Mouse (Mus musculus) adrenal gland (tissue): ENCODE data around the gene Krcc1.
"Not testable (repeated sequence)": the region's sequence is repeated elsewhere in the genome, so short reads cannot be mapped to it uniquely, and the experiment has no call there.

ENCODE experiments used
- intact Hi-C: fragments of 180-260 bp; cut with DNase I; formaldehyde crosslinking; loops from one replicate; pipeline ENCODE4 v1.15.1; 2025

The Krcc1 gene

DNA sequence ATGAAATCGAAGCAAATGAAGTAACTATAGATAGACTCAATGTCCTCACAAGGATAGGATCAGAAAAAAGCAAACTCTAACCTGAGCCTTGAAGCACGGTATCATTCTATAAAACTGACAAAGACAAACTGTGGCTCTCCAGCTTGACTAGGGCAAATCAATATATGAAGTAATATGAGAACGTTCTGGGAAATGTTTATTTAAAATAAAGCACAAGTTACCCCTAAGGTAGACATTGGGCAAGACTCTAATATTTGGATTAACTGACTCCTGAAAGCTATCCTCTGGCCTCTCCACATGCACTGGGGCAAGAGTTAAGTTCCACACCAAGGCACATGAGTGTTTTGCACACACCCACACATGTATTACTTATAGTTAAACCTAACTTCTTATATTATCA, 10.4 kb upstream of the Krcc1 start:
- intact Hi-C loops: no loop called here

DNA sequence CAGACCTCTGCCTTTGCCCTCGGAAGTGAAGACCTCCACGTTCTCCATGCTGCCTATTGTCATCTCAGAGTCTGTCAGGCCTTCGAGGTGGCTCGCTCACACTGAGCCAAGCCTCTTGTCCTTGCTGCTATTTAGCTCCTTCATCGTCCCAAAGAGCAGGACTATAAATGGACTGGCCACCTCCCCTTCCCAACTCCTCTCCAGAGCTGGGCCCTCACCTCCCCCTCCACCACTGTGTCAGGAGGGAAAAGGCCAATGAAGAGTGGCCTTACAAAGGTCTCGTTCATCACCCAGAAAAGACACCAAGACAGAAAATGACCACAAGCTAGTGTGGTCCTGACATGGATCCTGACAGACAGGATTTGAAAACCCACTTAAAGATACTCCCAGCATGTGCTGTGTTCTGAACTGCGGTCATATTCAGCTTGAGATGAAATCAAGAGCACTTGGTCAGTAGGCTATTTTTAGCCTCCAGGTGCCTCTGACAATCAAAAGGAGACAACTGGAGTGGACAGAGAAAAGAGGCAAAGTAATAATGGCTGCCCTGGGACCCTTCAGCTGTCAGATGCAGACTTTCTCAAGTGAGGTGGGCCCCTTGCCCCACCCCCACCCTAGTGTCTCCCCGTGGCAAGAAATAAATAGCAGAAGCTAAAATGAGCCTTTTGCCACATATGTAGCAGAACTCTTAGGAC, 9.2 kb upstream of the Krcc1 start:
- intact Hi-C loops: no loop called here

DNA sequence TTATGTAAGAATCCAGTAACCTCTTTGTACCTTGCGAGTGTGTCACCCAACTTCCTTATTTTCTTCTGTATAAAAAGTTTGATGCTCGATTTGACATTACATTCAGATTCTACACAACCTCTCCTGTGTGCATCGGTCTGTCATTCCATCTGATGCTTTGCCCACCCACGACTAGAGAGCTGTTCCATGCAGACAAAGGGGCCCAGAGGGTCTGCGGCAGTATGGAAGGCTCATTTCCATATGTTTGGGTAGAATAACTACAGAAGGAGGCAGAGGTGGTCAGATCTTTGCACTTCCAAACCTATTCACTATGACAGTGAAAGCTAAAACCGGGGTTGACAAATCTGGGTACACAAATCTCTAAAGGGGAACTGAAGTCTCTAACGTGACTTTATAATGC, 3.9 kb upstream of the Krcc1 start:
- intact Hi-C loops: not testable (repeated sequence)

DNA sequence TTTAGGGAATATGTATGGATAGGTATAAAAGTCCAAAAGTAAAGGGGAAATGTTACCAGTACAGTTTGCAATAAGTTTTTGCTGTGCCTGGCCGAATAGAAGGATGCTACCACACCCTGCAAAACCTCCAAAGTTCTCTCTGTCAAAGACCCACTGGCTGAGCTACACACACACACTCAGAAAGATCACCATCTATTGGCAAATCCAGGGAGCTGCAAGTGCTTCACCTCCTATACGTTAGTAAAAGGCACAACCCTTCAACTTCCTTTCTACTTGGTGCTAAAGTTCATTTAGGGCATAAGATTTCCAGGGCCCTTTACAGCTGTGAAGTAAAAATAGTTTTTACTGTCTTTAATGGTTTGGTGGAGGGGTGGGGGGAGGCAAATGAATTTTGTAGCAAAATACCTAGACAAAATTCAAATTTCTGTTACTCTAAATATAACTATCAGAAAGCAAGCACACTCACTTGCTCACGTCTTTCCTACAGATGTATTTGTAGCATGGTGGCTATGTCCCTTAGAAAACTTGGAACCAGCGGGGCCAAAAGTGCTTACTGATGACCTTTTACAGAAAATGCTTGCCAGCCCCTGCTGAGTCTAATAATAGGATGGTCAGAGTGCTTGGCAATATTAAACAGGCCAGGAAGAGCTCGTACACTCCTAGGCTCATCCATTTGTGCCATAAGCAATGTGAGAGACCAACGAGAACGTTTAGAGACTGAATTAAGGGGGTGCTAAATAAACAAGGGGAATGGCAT, 2.4 kb upstream of the Krcc1 start:
- intact Hi-C loops: no loop called here

DNA sequence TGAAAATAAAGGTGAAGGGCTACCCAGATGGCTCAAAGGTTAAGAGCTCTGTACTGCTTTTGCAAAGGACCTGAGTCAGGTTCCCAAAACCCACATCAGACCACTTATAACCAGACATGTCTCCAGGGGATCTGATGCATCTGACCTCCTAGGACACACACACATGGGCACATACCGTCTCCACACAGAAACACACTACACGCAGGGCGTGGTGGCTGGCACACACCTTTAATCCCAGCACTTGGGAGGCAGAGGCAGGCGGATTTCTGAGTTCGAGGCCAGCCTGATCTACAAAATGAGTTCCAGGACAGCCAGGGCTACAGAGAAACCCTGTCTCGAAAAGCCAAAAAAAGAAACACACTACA, 1.8 kb upstream of the Krcc1 start:
- intact Hi-C loops: loop anchor here (5.0 kb wide), 1 partner anchor 107 kb away; no protein-coding TSS in a partner anchor

DNA sequence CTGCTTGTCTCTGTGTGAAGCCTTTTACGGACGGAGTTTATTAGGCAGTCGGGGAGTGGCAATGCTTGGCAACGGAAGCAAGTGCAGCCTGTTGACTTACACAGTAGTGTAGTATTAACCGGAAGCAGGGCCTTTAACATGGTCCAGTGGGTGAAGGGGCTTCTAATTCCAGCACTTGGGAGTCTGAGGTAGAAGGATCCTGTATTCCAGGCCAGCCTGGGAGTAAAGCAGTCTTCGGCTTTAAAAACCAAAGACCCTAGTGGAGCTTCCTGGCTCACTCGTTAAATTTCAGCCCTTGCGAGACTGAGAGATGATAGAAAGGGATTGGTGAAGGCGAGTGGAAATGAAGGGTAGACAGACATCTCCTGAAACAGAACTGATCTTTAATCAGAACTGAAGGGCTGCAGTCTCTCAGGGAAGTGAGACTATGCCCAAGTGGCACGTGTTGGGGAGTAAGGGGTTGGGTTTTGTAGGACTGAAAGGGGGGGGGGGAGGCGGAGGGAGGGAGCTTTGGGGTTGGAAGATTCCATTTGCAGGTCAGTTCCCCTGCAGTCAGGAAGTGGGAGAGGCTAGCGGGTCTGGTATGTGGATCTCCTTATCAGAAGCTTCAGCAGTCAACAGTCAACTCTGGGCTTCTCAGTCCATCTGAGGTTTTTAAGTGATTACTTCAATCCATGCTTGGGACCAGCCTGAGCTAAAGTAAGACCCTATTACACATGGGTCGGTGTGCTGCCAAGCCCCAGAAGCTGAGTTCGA, 998 bp upstream of the Krcc1 start:
- intact Hi-C loops: loop anchor here (5.0 kb wide), 1 partner anchor 108 kb away; no protein-coding TSS in a partner anchor

DNA sequence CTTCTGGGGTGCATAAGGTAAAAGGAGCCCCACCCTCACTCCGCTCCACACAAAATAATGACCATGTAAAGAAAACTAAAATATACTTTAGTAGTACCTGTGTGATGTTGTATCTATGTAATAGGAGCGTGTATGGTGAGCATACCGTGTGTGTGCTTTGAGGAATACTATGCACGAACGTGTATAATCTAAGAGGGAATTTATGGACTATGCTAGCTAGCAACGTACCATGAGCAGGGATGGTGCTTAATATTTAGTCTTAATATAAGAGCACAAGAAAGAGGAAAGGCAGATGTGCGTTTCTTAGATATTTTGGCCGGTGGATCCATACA, 454 bp upstream of the Krcc1 start:
- intact Hi-C loops: loop anchor here (5.0 kb wide), 1 partner anchor 109 kb away; no protein-coding TSS in a partner anchor

DNA sequence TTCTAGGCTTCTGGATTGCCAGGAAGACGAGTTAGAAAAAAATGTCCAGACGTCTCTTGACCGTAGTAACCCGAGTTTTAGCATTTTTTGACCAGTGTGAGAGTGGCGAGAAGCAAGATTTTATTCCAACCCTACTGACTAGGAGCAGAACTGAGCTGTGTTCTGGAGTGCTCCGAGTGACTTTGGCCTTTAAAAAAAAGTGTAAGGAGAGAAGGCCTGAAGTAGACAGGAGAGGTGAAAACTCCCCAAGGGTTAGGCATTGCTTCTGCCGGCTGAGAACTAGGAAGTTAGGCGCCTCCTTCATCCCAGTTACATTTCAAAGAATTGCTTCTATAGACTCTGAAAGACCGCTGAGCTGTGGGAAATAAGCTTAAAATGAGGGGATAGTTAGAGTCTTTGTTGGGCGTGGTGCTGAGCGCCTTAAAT, 852 bp downstream of the Krcc1 start:
- intact Hi-C loops: loop anchor here (5.0 kb wide), 1 partner anchor 110 kb away; no protein-coding TSS in a partner anchor

DNA sequence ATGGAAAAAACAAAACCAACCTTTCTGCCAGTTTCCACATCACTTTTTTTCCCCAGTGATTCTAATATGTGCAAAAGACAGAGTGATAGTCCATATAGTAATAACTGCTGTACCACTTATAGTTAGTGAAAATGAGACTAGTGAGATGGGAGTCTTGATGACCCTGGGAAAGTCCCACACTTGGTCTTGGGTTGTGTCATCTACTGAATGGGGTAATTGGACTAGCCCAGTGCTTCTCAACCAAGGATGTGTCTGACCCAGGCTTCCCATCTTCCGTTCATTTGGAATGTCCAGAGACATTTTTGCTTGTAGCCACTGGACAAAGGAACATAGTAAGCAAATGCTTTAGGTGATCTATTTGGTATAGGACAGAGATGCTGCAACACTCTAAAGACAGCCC, 2.2 kb downstream of the Krcc1 start:
- intact Hi-C loops: loop anchor here (5.0 kb wide), 1 partner anchor 111 kb away; no protein-coding TSS in a partner anchor

DNA sequence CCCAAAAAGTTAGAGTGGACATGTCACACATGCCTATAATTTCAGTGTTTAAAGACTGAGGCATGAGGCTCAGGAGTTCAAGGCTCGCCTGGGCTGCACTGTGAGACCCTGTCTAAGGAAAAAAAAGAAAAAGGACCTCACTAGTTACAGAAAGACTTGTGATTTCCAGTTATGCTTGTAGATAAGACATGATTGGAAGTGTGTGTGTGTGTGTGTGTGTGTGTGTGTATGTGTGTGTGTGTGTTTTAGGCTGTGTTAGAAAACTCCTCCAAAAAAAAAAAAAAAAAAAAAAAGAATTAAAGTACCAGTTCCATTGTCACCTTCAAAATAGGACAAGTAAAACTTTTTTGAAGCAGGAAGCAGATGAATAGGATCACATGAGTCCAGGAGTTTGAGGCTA, 3.1 kb downstream of the Krcc1 start:
- intact Hi-C loops: loop anchor here (5.0 kb wide), 1 partner anchor 112 kb away; no protein-coding TSS in a partner anchor

DNA sequence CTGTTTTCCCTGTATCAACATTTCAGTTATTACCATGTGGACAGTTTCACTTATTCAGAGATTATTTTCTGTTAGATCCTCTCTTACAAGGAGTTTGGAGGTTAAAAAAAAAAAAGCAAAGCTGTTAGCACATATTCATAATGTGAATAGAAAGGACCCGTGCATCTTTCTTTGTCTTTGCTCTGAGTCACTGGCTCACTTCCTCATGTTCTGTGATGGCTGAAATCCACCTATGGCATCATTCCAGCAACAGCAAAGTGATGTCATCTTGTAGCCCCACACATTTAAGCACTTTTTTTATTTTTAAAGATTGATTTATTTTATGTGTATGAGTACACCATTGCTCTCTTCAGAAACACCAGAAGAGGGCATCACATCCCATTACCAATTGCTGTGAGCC, 7.9 kb downstream of the Krcc1 start:
- intact Hi-C loops: no loop called here

DNA sequence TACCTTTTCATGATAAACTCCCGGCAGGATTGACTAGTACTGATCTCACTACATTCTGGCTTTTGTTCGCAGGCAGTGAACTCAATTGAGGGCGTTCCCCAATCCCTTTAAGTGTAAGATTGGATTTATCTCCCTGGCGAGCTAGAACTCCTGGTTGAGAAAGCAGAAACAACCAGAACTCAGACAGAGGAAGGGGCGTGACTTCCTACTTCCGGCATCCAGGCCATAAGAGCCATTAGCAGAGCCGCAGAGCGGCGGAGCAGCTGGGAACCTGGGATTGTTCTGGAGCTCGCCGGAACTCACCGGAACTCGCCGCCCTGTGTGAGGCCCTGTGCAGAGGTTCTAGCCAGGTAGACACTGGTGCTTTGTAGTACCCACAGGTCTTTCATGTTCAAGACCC, 22.0 kb downstream of the Krcc1 start:
- intact Hi-C loops: no loop called here

DNA sequence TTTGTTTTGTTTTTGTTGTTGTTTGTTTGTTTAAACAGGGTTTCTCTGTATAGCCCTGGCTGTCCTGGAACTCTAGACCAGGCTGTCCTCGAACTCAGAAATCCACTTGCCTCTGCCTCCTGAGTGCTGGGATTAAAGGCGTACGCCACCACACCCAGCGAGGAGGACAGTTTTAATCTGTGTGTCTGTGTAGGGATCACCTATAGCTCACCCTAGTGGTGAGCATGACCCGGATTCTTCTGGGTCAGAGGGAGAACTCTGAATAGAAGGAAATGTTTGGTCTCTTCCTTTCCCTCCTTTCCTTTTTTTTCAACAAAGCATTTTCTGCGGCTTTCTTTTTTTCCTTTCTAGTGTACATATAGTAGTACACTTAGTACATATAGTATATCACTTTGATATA, 23.8 kb downstream of the Krcc1 start:
- intact Hi-C loops: no loop called here

DNA sequence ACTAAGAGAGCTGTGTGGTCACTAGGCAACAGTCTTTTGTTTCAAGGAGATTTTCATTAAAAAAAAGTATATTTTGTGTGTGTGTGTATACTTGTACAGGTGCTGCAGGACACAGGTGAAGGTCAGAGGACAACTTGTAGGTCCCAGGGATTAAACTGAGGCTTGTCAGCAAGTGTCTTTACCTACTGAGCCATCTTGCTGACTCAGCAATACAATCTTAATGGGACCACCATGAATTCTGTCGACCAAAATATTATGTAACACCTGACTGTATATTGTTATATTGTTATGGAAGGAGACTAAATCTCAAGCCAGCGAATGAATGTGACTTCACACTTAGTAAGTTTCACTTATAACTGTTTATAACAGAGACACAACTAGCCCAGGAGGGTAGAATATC, 26.6 kb downstream of the Krcc1 start:
- intact Hi-C loops: no loop called here

DNA sequence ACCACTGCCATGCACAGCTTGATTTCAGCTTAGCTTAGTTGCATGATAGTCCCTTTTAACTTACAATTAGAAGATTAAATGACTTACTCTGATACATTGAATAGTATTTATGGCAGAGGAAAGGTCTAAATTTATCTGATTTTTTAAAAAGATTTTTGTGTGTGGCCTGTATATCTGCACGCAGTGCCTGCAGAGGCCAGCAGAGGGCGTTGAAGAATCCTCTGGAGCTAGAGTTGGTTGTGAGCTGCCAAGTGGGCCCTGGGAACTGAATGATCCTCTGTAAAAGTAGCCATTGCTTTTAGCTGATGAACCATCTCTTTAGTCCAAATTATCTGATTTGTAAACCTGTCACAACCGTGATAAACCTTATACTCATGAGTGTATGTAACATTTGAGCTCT, 27.3 kb downstream of the Krcc1 start:
- intact Hi-C loops: no loop called here

DNA sequence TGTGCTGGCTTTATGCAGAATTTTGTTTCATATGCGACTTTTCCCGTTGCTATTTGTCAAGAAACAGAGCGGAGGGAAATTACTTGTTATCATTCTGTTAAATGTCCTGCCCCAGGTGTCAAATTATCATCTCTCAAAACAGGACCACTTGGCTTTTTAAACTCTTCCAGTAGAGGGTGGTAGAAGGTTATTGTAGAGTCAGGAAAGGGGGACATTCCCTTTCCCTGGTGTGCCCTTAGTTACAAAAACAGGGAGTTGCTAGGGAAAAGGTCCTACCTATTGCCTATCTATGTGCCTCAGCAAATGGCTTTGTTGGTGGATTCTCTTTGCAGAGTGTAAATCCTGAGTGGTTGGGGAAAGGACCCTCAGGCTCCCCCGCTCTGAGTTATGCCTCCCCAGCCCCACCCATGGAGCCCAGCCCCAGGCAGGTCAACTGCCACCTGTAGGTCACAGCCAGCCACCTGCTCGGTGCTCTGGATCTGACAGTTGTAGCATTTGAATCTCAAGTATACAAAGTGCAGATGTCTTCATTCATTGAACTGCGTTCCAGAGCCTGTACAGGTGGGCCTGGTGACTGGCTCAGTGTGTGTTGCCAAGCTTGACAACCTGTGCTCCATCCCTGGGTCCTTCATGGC, 30.7 kb downstream of the Krcc1 start:
- intact Hi-C loops: no loop called here

DNA sequence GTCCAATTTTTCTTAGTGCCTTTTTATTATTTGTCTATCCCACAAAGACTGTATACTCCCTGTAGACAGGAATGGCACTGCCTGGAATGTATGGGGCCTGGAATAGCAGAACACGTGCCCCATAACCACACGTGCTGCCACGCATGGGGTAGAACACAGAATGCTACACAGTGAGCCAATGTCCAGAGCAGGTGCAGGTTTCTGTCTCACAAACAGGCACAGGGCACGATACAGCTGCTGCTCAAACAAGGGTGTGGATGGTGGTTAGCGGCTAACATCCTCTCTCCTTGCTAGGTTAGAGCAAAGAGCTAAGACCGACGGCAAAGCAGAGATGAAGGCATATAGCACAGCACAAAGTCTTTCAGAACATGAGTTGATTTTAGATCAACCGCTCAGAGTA, 36.0 kb downstream of the Krcc1 start:
- intact Hi-C loops: no loop called here

DNA sequence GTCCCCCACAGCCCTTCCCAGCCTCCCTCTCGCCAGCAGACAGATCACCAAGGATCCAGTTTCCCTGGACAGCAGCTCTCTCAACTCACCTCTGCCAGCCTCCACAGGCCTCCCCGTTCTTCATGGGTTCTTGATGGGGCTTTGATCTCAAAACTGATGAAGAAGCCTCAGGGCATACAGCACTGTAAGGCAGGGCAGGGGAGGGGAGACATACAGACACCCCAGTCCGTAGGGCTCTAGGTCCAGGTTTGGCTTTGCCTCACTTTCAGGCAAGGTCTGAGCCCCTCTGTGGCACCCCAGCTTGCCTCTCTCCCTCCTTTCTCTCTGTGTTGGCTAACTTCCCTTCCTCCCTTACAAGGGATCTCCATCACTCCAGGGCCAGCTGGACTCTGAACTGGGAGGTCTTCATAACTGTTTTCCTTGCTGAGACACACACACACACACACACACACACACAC, 50.4 kb downstream of the Krcc1 start, which contains the start of gene Smyd1:
TSS of gene Smyd1 (minus strand) at position 408 of the 458 bp plus-strand sequence.
- intact Hi-C loops: no loop called here

DNA sequence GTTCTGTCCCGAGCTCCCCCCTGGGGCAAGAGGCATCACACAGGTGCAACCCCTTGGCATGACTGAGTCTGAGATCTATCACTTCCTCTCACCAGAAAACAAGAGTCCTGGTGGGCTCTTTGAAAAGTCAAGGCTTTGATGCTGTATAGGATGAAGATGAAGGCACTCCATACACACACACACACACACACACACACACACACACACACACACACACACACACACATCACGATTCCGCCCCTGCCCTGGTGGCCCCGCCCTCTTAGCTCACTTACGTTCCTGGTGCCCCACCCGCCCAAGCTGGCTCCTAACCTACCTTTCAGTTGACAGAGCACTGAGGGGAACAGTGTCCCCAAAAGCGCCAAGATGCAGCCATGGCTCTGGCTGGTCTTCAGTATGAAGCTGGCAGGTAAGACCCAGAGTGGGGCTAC, 51.0 kb downstream of the Krcc1 start, which contains the start of gene Cd8b1:
TSS of gene Cd8b1 (plus strand) at position 298 of the 431 bp plus-strand sequence.
- intact Hi-C loops: no loop called here

DNA sequence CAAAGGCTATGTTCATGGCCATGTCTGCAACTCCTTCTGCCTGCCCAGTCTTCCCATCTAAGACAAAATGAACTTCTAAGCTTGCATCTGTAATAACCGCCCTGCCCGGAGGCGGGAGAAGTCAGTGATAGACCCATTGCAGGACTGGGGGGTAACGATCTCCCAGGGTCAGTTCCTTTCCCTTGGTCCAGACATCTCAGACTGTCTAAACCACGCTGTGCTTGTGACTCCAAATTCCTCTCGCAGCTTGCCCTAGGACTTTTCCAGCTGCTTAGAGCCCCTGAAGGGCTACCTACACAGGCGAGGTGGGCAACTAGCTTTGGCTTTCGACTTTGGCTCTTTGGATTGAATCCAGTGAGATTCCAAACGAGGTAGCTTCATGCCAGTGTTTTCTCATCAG, 53.3 kb downstream of the Krcc1 start:
- intact Hi-C loops: no loop called here

DNA sequence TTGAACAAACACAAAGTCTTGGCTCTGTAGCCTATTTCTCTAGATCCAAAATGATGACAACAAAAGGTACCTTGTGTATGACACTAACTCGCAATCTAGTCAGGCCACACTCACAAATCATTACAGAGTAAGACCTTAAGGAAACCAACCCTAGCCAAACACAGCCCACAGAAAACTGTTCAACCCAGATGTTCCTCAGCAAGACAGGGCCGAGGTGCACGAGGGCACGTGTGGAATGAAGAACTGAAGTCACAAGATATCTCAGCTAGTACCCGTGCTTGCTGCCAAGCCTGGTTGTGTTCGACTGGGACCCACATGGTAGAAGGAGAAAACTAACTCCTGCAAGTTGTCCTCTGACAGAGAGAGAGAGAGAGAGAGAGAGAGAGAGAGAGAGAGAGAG, 58.4 kb downstream of the Krcc1 start:
- intact Hi-C loops: no loop called here
